Mouse (Mus musculus): ENCODE measurements at regions not wholly inside any gene's neighbourhood (a gene's known extent, or its start where the extent isn't known, plus 50 kb on each side); places are given as distances from the start of the nearest gene placed in this dataset.

- Histone ChIP-seq H3K4me1 (ENCODE audit: control insufficient read depth, insufficient read depth, low read length) (no peaks in the 10 kb centered on the region), H3K9ac (ENCODE audit: low read depth, low read length) (no peak overlapping the region), H3K27me3 (ENCODE audit: control insufficient read depth, insufficient read depth, low read length) (no peaks in the 10 kb centered on the region), H3K4me2 (replicated peaks; ENCODE audit: low read depth, low read length) (no peak overlapping the region), H3K27ac (ENCODE audit: low read depth, low read length) (no peak overlapping the region), H3K4me3 (ENCODE audit: low read length) (no peak overlapping the region), H3K9me3 (ENCODE audit: control insufficient read depth, low read length) (no peaks in the 10 kb centered on the region), H3K36me3 (ENCODE audit: control insufficient read depth, insufficient read depth, low read length) (no peaks in the 10 kb centered on the region)
- ATAC-seq (ENCODE audit: low FRiP score, low TSS enrichment) = no peak
- WGBS = 78% methylated on average over 9 of the region's 9 CpGs
These were observed 299.6 kb downstream of the Rnf144a start for GRCm38 (mm10) chr12:26115339-26115912.

- Histone ChIP-seq H3K9ac (ENCODE audit: low read depth, low read length) (no peak overlapping the region), H3K9me3 (ENCODE audit: control insufficient read depth, low read length) (no peaks in the 10 kb centered on the region), H3K4me3 (ENCODE audit: low read length) (no peak overlapping the region), H3K36me3 (ENCODE audit: control insufficient read depth, insufficient read depth, low read length) (no peaks in the 10 kb centered on the region), H3K27ac (ENCODE audit: low read depth, low read length) (no peak overlapping the region), H3K27me3 (ENCODE audit: control insufficient read depth, insufficient read depth, low read length) (no peaks in the 10 kb centered on the region), H3K4me2 (replicated peaks; ENCODE audit: low read depth, low read length) (no peak overlapping the region), H3K4me1 (ENCODE audit: control insufficient read depth, insufficient read depth, low read length) (no peaks in the 10 kb centered on the region)
- ATAC-seq (ENCODE audit: low FRiP score, low TSS enrichment) = no peak
- WGBS = 79% methylated on average over 8 of the region's 8 CpGs
These were observed 302.7 kb downstream of the Rnf144a start for GRCm38 (mm10) chr12:26112166-26113019.

- Histone ChIP-seq H3K4me3 (ENCODE audit: low read length) (no peak overlapping the region), H3K4me2 (replicated peaks; ENCODE audit: low read depth, low read length) (no peak overlapping the region), H3K27ac (ENCODE audit: low read depth, low read length) (no peak overlapping the region), H3K27me3 (ENCODE audit: control insufficient read depth, insufficient read depth, low read length) (no peaks in the 10 kb centered on the region), H3K9ac (ENCODE audit: low read depth, low read length) (no peak overlapping the region), H3K4me1 (ENCODE audit: control insufficient read depth, insufficient read depth, low read length) (no peaks in the 10 kb centered on the region), H3K36me3 (ENCODE audit: control insufficient read depth, insufficient read depth, low read length) (no peaks in the 10 kb centered on the region), H3K9me3 (ENCODE audit: control insufficient read depth, low read length) (no peaks in the 10 kb centered on the region)
- 87% methylated on average over 6 of the region's 6 CpGs for WGBS
- no peak for ATAC-seq (ENCODE audit: low FRiP score, low TSS enrichment)
These were observed 305.2 kb downstream of the Rnf144a start for GRCm38 (mm10) chr12:26109866-26110265.

- no peak overlapping the region for H3K4me3 ChIP-seq (ENCODE audit: low read length)
- no peak overlapping the region for H3K9ac ChIP-seq (ENCODE audit: low read depth, low read length)
- H3K27ac ChIP-seq (ENCODE audit: low read depth, low read length) = no peak overlapping the region
- H3K4me2 ChIP-seq (replicated peaks; ENCODE audit: low read depth, low read length) = no peak overlapping the region
- no peak for ATAC-seq (ENCODE audit: low FRiP score, low TSS enrichment)
- H3K9me3 ChIP-seq (ENCODE audit: control insufficient read depth, low read length) = no peaks in the 10 kb centered on the region
- H3K4me1 ChIP-seq (ENCODE audit: control insufficient read depth, insufficient read depth, low read length) = no peaks in the 10 kb centered on the region
- no peaks in the 10 kb centered on the region for H3K27me3 ChIP-seq (ENCODE audit: control insufficient read depth, insufficient read depth, low read length)
- H3K36me3 ChIP-seq (ENCODE audit: control insufficient read depth, insufficient read depth, low read length) = no peaks in the 10 kb centered on the region
- 89% methylated on average over 3 of the region's 3 CpGs for WGBS
These were observed 310.7 kb downstream of the Rnf144a start for GRCm38 (mm10) chr12:26104372-26104771.

GRCm38 (mm10) chr12:26102384-26102783, 312.7 kb downstream of the Rnf144a start:
- ATAC-seq (ENCODE audit: low FRiP score, low TSS enrichment) = no peak
- H3K27me3 ChIP-seq (ENCODE audit: control insufficient read depth, insufficient read depth, low read length) = no peaks in the 10 kb centered on the region
- H3K36me3 ChIP-seq (ENCODE audit: control insufficient read depth, insufficient read depth, low read length) = no peaks in the 10 kb centered on the region
- H3K27ac ChIP-seq (ENCODE audit: low read depth, low read length) = no peak overlapping the region
- H3K9ac ChIP-seq (ENCODE audit: low read depth, low read length) = no peak overlapping the region
- H3K4me3 ChIP-seq (ENCODE audit: low read length) = no peak overlapping the region
- no peaks in the 10 kb centered on the region for H3K9me3 ChIP-seq (ENCODE audit: control insufficient read depth, low read length)
- no peak overlapping the region for H3K4me2 ChIP-seq (replicated peaks; ENCODE audit: low read depth, low read length)
- no peaks in the 10 kb centered on the region for H3K4me1 ChIP-seq (ENCODE audit: control insufficient read depth, insufficient read depth, low read length)
- WGBS = 77% methylated on average over 4 of the region's 4 CpGs

- no peak overlapping the region for H3K9ac ChIP-seq (ENCODE audit: low read depth, low read length)
- H3K4me2 ChIP-seq (replicated peaks; ENCODE audit: low read depth, low read length) = no peak overlapping the region
- H3K9me3 ChIP-seq (ENCODE audit: control insufficient read depth, low read length) = no peaks in the 10 kb centered on the region
- ATAC-seq (ENCODE audit: low FRiP score, low TSS enrichment) = no peak
- no peak overlapping the region for H3K4me3 ChIP-seq (ENCODE audit: low read length)
- H3K36me3 ChIP-seq (ENCODE audit: control insufficient read depth, insufficient read depth, low read length) = no peaks in the 10 kb centered on the region
- 68% methylated on average over 2 of the region's 2 CpGs for WGBS
- no peak overlapping the region for H3K27ac ChIP-seq (ENCODE audit: low read depth, low read length)
- no peaks in the 10 kb centered on the region for H3K4me1 ChIP-seq (ENCODE audit: control insufficient read depth, insufficient read depth, low read length)
- no peaks in the 10 kb centered on the region for H3K27me3 ChIP-seq (ENCODE audit: control insufficient read depth, insufficient read depth, low read length)
These were observed 314.9 kb downstream of the Rnf144a start for GRCm38 (mm10) chr12:26100140-26100539.

- H3K27me3 ChIP-seq (ENCODE audit: control insufficient read depth, insufficient read depth, low read length) = no peaks in the 10 kb centered on the region
- WGBS = 93% methylated on average over 5 of the region's 5 CpGs
- H3K36me3 ChIP-seq (ENCODE audit: control insufficient read depth, insufficient read depth, low read length) = no peaks in the 10 kb centered on the region
- no peaks in the 10 kb centered on the region for H3K9me3 ChIP-seq (ENCODE audit: control insufficient read depth, low read length)
- no peak overlapping the region for H3K27ac ChIP-seq (ENCODE audit: low read depth, low read length)
- H3K4me3 ChIP-seq (ENCODE audit: low read length) = no peak overlapping the region
- H3K4me1 ChIP-seq (ENCODE audit: control insufficient read depth, insufficient read depth, low read length) = no peaks in the 10 kb centered on the region
- no peak for ATAC-seq (ENCODE audit: low FRiP score, low TSS enrichment)
- H3K9ac ChIP-seq (ENCODE audit: low read depth, low read length) = no peak overlapping the region
- H3K4me2 ChIP-seq (replicated peaks; ENCODE audit: low read depth, low read length) = no peak overlapping the region
These were observed 315.9 kb downstream of the Rnf144a start for GRCm38 (mm10) chr12:26099176-26099575.

- H3K27me3 ChIP-seq (ENCODE audit: control insufficient read depth, insufficient read depth, low read length) = no peaks in the 10 kb centered on the region
- no peak overlapping the region for H3K27ac ChIP-seq (ENCODE audit: low read depth, low read length)
- ATAC-seq (ENCODE audit: low FRiP score, low TSS enrichment) = no peak
- H3K36me3 ChIP-seq (ENCODE audit: control insufficient read depth, insufficient read depth, low read length) = no peaks in the 10 kb centered on the region
- no peak overlapping the region for H3K9ac ChIP-seq (ENCODE audit: low read depth, low read length)
- H3K4me3 ChIP-seq (ENCODE audit: low read length) = no peak overlapping the region
- H3K4me1 ChIP-seq (ENCODE audit: control insufficient read depth, insufficient read depth, low read length) = no peaks in the 10 kb centered on the region
- WGBS = 66% methylated on average over 5 of the region's 5 CpGs
- H3K4me2 ChIP-seq (replicated peaks; ENCODE audit: low read depth, low read length) = no peak overlapping the region
- no peaks in the 10 kb centered on the region for H3K9me3 ChIP-seq (ENCODE audit: control insufficient read depth, low read length)
These were observed 322.7 kb downstream of the Rnf144a start for GRCm38 (mm10) chr12:26092311-26092710.

- H3K9ac ChIP-seq (ENCODE audit: low read depth, low read length) = no peak overlapping the region
- ATAC-seq (ENCODE audit: low FRiP score, low TSS enrichment) = no peak
- H3K27me3 ChIP-seq (ENCODE audit: control insufficient read depth, insufficient read depth, low read length) = no peaks in the 10 kb centered on the region
- 93% methylated on average over 3 of the region's 3 CpGs for WGBS
- no peak overlapping the region for H3K4me3 ChIP-seq (ENCODE audit: low read length)
- H3K4me1 ChIP-seq (ENCODE audit: control insufficient read depth, insufficient read depth, low read length) = no peaks in the 10 kb centered on the region
- H3K27ac ChIP-seq (ENCODE audit: low read depth, low read length) = no peak overlapping the region
- no peaks in the 10 kb centered on the region for H3K9me3 ChIP-seq (ENCODE audit: control insufficient read depth, low read length)
- no peak overlapping the region for H3K4me2 ChIP-seq (replicated peaks; ENCODE audit: low read depth, low read length)
- H3K36me3 ChIP-seq (ENCODE audit: control insufficient read depth, insufficient read depth, low read length) = no peaks in the 10 kb centered on the region
These were observed 323.2 kb downstream of the Rnf144a start for GRCm38 (mm10) chr12:26091865-26092264.
